Mouse (Mus musculus): ENCODE results near the gene Pdcd1lg2. TPM values are rescaled to one million over a fixed set of nuclear protein-coding genes. Genes with fewer than 3 reads are reported as not detected.

The Pdcd1lg2 gene
- total RNA-seq, 2 experiments from 2014 or later, result not detected

GRCm38 (mm10) chr19:29416393-29416902, 5.7 kb downstream of the Pdcd1lg2 start:
- ATAC-seq (replicated peaks; ENCODE audit: low FRiP score, poor library complexity, severe bottlenecking), result no peak

- ATAC-seq (replicated peaks; ENCODE audit: low FRiP score, poor library complexity, severe bottlenecking), result no peak
Measured at GRCm38 (mm10) chr19:29417188-29417587, 6.5 kb downstream of the Pdcd1lg2 start.

- ATAC-seq (replicated peaks; ENCODE audit: low FRiP score, poor library complexity, severe bottlenecking), result no peak
Measured at GRCm38 (mm10) chr19:29417894-29418293, 7.2 kb downstream of the Pdcd1lg2 start.

- ATAC-seq (replicated peaks; ENCODE audit: low FRiP score, poor library complexity, severe bottlenecking), result no peak
Measured at GRCm38 (mm10) chr19:29418661-29419115, 8.0 kb downstream of the Pdcd1lg2 start.

- no peak for ATAC-seq (replicated peaks; ENCODE audit: low FRiP score, poor library complexity, severe bottlenecking)
Measured at GRCm38 (mm10) chr19:29419506-29419905, 8.8 kb downstream of the Pdcd1lg2 start.

DNA sequence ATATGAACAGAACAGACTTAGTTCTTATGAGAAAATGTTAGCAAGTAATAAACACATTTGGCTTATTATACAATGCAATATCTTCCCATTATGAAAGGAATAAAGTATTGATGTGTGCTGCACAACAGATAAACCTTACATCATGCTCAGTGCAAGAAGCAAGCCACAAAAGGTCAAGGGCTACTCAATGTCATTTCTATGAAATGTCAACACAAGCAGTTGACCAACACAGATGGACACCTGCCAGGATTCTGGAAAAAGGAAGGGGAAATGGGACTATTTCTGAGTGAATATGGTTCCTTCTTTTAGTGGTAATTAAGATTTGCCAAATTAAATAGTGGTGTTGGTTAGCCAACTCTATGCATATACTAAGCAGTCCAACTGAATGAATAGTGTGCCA, 9.2 kb downstream of the Pdcd1lg2 start:
- ATAC-seq (replicated peaks; ENCODE audit: low FRiP score, poor library complexity, severe bottlenecking), result no peak

DNA sequence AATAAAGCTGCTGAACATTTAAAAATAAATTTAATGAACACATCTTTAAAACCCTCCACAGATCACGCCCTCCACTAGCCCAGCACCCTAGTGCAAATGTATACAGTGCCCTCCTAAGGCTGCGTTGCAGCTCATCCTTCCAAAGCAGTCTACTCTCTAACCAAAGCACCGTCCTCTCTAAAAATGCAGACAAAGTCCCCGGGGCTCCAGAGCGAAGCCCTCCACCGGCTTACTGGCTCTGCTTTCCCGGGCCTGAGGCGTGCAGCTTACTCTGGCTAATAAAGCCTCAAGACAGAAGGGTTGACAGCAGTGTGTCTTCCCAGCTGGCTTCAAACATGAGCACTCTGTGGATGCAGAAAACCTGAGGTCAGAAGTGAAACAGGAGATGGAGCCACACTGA, 9.7 kb downstream of the Pdcd1lg2 start:
- ATAC-seq (replicated peaks; ENCODE audit: low FRiP score, poor library complexity, severe bottlenecking), result no peak

DNA sequence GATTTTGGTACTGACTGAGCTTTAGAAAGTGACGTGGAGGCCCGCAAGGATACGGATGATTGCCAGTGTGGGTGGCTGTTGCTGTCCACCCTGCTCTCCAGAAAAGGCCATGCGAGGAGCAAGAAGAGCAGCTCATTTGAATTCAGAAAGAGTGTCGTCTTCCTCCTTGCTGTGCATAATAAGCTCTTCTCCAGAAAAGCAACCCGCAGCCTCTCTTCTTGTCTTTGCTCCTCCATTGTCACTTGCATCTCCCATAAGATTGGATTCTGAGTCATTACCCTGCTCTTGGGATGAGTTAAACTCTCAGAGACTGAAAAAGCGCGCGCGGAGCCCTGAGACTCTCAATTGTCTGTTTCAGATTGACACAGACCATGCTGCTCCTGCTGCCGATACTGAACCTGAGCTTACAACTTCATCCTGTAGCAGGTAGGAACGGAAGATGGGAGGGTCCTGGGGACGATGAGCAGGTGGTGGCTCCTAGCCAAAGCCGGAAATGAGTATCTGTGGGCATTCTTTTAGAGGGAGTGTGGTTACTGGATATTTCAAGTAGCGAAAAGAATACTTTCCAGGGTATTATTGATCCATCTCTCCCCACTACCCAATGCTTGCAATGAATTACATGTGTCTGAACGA, 11.4 kb downstream of the Pdcd1lg2 start:
- ATAC-seq (replicated peaks; ENCODE audit: low FRiP score, poor library complexity, severe bottlenecking), result no peak

- no peak for ATAC-seq (replicated peaks; ENCODE audit: low FRiP score, poor library complexity, severe bottlenecking)
Measured at GRCm38 (mm10) chr19:29422796-29423195, 12.1 kb downstream of the Pdcd1lg2 start.

GRCm38 (mm10) chr19:29430516-29430915, 19.8 kb downstream of the Pdcd1lg2 start:
- no peak for ATAC-seq (replicated peaks; ENCODE audit: low FRiP score, poor library complexity, severe bottlenecking)

- ATAC-seq (replicated peaks; ENCODE audit: low FRiP score, poor library complexity, severe bottlenecking), result no peak
Measured at GRCm38 (mm10) chr19:29430953-29431352, 20.2 kb downstream of the Pdcd1lg2 start.

GRCm38 (mm10) chr19:29436793-29437479, 26.2 kb downstream of the Pdcd1lg2 start:
- no peak for ATAC-seq (replicated peaks; ENCODE audit: low FRiP score, poor library complexity, severe bottlenecking)

DNA sequence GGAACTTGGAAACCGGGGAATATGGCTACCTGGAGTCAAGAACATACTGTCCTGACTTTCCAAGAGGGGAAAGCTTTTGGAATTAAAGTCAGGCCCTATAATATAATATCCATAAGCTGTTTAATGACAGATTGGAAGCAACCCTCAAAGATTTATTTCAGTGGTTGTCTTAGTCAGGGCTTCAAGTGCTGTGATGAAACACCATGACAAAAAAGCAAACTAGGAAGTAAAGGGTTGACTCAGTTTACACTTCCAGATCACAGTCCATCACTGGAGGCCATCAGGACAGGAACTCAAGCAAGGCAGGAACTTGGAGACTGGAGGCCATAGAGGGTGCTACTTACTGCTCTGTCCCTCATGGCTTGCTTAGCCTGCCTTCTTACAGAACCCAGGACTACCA, 27.1 kb downstream of the Pdcd1lg2 start:
- ATAC-seq (replicated peaks; ENCODE audit: low FRiP score, poor library complexity, severe bottlenecking), result no peak

DNA sequence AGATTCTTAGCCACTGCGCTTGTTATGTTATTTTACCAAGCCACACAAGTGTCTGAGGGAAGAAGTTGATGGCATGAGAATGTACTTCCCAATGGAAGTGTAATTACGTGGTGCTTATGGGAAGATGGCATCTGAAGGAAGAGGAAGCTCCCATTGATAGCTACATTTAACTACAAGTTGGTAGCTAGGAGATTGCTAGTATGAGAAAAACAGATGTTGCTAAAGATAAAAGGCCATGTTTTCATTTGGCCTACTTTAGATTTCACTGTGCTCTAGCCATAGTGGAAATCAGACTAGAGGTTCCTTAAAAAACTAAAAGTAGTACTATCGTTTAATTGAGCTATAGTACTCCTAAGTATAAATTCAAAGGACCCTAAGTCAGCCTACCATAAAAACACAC, 28.5 kb downstream of the Pdcd1lg2 start:
- ATAC-seq (replicated peaks; ENCODE audit: low FRiP score, poor library complexity, severe bottlenecking), result no peak

DNA sequence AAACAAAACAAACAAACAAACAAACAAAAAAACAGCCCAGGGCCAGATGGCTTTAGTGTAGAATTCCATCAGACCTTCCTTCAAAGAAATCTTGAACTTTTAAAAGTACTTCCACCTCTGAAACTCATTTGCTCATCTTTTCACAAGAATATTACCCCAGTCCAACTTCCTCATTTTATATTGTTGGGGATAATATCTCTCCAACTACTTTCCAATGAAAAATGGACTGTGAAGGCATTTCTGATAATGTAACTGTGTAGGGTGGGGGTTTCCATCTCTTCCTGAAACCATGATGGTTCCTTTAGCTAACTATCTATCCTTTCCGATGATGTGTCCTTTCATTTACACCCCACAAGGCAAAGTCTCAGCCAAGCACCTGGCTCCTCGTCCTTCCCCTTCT, 31.8 kb downstream of the Pdcd1lg2 start:
- ATAC-seq (replicated peaks; ENCODE audit: low FRiP score, poor library complexity, severe bottlenecking), result no peak

- no peak for ATAC-seq (replicated peaks; ENCODE audit: low FRiP score, poor library complexity, severe bottlenecking)
Measured at GRCm38 (mm10) chr19:29444364-29444763, 33.6 kb downstream of the Pdcd1lg2 start.

DNA sequence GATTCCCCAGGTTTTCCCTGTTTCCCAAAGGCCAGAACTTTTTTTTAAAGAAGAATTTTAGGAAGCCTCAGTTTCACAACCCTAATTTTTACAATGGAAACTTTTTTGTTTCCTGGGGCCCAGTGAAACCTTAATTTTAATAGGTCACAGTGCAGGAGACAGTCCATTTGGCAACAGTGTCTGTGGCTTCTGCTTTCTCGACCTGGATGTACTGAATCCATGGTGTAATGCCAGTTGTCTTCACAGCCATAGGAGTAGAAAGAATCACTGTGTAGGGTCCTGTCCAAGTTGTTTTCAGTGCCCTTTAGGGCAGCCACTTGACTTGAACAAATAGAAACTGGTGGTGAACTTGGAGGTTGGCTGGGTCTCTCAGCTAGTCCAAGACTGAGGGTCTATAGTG, 37.7 kb downstream of the Pdcd1lg2 start:
- no peak for ATAC-seq (replicated peaks; ENCODE audit: low FRiP score, poor library complexity, severe bottlenecking)

DNA sequence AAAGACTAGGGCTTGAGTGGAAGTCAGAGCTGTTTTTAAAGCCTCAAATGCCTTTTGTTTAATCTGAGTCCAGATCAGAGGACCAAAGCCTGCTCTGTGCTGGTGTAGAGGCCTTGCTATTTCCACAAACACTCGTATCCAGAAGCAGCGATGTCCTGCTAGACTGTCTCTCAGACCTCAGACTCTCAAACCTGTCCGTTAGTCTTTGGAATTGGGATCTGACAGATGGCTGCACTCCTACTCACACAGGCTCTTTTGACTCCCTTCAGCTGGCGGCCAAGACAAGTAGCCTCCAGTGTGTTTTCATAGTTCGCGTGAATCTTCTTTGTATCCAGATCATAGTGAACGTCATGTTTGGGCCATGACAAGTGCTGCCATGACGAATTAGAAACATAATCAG, 39.7 kb downstream of the Pdcd1lg2 start:
- no peak for ATAC-seq (replicated peaks; ENCODE audit: low FRiP score, poor library complexity, severe bottlenecking)

- ATAC-seq (replicated peaks; ENCODE audit: low FRiP score, poor library complexity, severe bottlenecking), result no peak
Measured at GRCm38 (mm10) chr19:29454141-29454601, 43.5 kb downstream of the Pdcd1lg2 start.

GRCm38 (mm10) chr19:29455156-29455555, 44.4 kb downstream of the Pdcd1lg2 start:
- ATAC-seq (replicated peaks; ENCODE audit: low FRiP score, poor library complexity, severe bottlenecking), result no peak

DNA sequence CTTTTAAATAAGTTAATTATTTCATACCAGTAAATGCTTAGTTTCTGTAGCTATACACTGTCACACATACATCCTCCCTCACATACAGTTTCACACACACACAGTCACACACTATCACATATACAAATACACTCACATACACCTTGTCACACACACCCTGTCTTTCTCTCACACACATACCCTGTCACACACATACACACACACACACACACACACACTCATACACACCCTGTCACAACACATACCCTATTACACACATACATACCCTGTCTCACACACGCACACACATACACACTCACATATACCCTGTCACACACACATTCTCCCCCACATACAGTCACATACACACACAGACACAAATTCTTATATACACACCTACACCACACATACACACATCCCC, 47.3 kb downstream of the Pdcd1lg2 start:
- no peak for ATAC-seq (replicated peaks; ENCODE audit: low FRiP score, poor library complexity, severe bottlenecking)
